Mouse (Mus musculus) olfactory bulb, adult 2 months (tissue): Measurements from ENCODE around the gene Tmem106a.
"Not testable (repeated sequence)": the region's sequence is repeated elsewhere in the genome, so short reads cannot be mapped to it uniquely, and the experiment has no call there.

ENCODE experiments used
- CTCF ChIP-seq: fragments of 200-500 bp; IDR thresholded peaks from 2 replicates; pipeline ENCODE4 v1.5.1; 2012; ENCODE audit warnings: low read depth, mild to moderate bottlenecking, low read length, moderate library complexity; ENCODE audit not compliant: insufficient read depth
- POLR2A ChIP-seq: fragments of 200-500 bp; IDR thresholded peaks from 2 replicates; pipeline ENCODE4 v1.6.1; 2012; ENCODE audit warnings: mild to moderate bottlenecking, low read depth, low read length, moderate library complexity; ENCODE audit not compliant: insufficient read depth

DNA sequence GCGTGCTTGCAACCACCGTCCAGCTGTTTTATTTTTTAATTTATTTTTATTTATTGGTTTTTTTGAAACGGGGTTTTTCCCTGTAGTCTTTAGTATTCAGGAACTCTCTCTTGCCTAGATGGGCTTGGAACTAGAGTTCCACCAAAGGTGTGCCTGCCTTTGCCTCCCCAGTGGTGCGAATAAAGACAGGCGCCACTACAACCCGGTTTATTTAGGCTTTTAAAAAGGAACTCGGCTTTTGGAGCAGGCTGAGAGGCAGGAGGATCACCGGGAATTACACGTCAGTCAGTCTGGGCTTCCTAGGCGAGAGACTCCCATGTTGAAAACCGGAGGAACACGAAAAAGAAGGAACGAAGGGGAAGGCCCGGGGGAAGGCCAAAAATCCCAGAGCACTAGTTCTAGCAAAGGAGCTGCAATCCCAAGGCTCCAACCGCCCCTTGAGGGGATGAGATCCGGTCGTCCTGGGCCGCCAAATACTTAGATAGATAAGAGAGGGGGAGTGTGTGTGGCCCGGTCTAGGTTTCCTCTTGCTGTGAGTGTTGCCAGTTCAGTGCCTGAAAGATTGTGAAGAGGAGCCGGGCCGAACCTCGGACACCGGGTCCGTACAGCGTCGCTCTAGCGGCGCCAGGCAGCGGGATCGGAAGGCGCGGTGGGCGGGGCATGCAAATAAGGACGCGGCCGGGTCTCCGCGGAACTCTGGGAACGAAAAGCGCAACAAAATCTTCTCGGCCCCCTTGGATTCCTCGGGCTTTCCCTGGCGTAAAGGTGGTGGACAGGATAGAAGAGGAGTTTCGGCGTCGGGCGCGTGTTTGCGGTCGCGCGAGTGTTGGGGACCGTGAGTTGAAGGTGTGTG is 59.0 kb downstream of the Tmem106a start:
- TF ChIP-seq POLR2A, CTCF: not testable (repeated sequence)
